Mouse (Mus musculus): Measurements from ENCODE around the gene Ggact.

DNA sequence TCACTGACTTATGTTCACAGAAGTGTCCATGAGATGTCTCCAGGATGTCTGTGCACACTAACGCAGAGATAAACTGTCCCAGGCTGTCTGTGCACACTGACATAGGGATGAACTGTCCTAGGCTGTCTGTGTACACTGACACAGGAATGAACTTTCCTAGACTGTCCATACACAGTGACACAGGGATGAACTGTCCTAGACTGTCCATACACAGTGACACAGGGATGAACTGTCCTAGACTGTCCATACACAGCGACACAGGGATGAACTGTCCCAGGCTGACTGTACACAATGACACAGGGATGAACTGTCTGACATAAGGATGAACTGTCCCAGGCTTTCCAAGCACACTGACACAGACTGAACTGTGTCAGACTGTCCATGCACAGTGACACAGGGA, 88.1 kb downstream of the Ggact start:
- no peak for TF ChIP-seq POLR2A (IDR thresholded peaks at IDR 0.05; ENCODE audit: control insufficient read depth, low read depth, low read length)
- TF ChIP-seq CTCF (IDR thresholded peaks at IDR 0.05; ENCODE audit: control insufficient read depth, insufficient read depth, insufficient replicate concordance, low read depth, low read length): no peak

Data from testis, adult 2 months (tissue).